Mouse (Mus musculus) gastrocnemius, postnatal 25 days (tissue): ENCODE data around the gene Best2. TPM values are rescaled to one million over a fixed set of nuclear protein-coding genes. Genes with fewer than 3 reads are reported as not detected.

ENCODE experiments used
- DNase-seq: peaks from one replicate; pipeline ENCODE4 v3.0.0; 2022
- total RNA-seq, 2 experiments: library from RNA; stranded (reverse); gene quantifications; 1 replicate in 1 of 2; 2 replicates in 1 of 2; pipeline ENCODE4 v1.2.3; 2021

Gene Best2
- total RNA-seq, 2 experiments from 2014 or later = not detected

- no peak for DNase-seq
Measured at GRCm38 (mm10) chr8:84981644-84982498, 32.5 kb downstream of the Best2 start.

DNA sequence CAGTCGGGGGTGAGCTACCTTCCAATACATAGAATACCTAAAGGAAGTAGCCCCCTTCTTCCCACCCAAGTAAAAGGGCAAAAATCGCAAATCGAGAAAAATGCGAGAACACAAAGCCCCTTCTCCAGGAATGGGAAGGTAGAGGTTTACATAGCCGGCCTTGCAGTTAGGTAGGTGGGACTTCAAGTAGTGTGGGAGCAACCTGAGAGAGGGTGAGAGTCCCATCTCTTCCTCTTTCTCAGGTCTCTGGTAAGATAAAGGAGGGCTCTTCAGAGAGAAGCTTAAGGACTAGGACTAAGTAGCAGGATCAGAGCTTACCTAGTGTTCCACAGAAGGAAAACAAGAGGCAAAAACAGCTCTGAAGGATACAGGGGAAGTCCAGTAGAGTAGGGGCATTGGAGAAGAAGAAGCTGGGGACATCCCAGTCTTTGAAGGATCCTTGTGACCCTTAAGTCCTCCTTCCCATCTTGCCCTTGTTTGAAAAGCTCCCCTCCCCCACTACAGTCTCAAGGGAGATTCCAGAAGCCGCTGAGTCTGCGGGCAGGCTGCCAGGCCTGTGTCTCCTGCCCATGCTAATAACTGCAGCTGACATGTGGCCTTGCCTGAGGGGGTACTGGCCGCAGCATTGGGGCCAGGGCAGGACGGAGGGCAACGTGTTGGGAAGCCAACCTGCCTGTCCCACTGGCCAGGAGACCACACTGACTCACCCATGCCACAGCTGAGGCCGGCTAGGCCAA, 33.5 kb downstream of the Best2 start:
- peak; percentile 57 for DNase-seq

GRCm38 (mm10) chr8:84979599-84980421, 34.5 kb downstream of the Best2 start:
- DNase-seq = peak; percentile 93

GRCm38 (mm10) chr8:84978248-84978940, 35.9 kb downstream of the Best2 start, which contains the start of gene Junb:
Gene Junb (minus strand): TSS chr8:84978718.
- DNase-seq = peak; percentile 98

- DNase-seq = peak; percentile 63
Measured at GRCm38 (mm10) chr8:84977435-84978247, 36.7 kb downstream of the Best2 start.

DNA sequence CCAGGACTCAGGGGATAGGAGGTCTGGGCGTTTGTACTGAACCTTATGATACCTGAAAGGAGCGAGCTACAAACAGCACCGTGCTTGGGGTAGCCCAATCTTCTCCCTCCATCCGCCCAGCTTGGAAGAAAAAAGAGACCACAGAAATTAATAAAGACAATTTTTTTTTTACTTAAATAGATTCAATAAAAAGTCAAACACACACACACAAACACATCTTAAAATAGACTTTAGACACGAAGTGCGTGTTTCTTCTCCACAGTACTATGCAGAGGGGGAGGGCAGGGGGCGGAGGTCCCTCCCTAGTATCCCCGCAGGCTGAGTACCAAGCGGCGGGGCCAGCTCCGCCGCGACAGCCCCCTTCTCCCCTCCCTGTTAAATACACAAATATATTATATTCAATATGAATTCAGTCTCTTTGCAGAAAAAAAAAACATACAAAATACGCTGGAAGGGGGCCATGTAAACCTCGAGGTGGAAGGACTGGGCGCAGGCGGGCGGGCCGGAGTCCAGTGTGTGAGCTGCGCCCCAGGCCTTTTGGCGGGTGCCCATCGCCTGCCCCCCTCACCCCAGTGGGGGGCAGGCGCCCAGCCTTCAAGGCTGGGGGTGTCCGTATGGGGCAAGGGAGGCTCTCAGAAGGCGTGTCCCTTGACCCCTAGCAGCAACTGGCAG, 37.4 kb downstream of the Best2 start:
- DNase-seq = no peak

GRCm38 (mm10) chr8:84976031-84976762, 38.1 kb downstream of the Best2 start:
- peak; percentile 94 for DNase-seq

DNA sequence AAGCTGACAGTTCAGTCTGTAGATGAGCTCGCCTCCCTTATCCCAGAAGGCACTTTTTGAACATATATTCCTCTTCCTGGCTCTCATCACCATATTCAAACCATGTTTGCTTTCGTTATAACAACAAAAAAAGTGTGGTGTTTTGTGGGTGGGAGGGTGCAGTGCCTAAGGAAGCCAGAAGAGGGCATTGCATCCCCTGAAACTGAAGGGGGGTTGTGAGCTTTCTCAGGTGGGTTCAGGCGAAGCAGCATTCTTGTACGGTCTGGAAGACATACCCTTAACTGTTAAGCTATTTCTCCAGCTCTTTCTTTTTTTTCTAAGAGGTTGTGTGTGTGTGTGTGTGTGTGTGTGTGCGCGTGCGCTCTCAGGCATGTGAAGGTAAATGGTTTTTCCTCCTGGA, 38.9 kb downstream of the Best2 start:
- peak; percentile 48 for DNase-seq

GRCm38 (mm10) chr8:84974543-84975142, 39.7 kb downstream of the Best2 start:
- DNase-seq = no peak

GRCm38 (mm10) chr8:84973803-84974542, 40.4 kb downstream of the Best2 start:
- peak; percentile 48 for DNase-seq

DNA sequence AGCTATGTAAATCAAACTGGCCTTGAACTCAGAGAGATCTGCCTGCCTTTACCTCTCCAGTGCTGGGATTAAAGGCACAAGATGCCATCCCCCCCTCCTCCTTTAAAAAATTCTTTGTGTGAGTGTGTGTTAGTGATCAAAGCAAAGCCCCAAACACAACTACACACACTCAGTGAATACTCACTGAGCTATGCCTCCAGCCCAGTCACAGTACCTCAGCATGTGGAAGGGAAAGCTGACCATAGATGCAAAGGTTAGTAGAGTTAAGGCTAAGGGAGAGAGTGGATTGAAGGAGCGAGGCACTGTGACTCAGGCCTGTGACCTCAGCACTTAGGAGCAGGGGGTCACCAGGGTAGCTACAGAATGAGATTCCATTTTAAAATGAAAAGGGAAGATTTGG, 41.3 kb downstream of the Best2 start:
- no peak for DNase-seq

- no peak for DNase-seq
Measured at GRCm38 (mm10) chr8:84970913-84971312, 43.4 kb downstream of the Best2 start.

DNA sequence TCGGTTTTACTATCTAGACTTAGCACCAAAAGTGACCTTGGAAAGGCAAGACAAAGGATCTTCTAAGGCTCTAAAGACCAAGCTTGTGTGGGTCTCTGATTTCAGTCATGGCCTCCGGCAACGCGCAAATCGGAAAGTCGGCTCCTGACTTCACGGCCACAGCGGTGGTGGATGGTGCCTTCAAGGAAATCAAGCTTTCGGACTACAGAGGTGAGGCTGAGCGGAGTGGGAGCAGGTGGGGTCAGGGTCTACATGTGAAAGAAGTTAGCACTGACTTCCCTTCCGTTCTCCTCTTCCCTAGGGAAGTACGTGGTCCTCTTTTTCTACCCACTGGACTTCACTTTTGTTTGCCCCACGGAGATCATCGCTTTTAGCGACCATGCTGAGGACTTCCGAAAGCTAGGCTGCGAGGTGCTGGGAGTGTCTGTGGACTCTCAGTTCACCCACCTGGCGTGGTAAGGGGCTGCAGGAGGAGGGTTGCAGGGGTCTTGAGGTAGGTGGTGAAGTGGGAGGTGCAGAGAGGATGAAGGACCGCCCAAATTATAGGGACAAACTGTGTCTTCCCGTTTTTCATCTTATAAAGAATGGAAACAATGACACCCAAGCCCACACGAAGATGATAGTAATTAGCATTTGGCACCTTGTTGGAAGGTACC, 44.1 kb downstream of the Best2 start:
- DNase-seq = no peak

GRCm38 (mm10) chr8:84969241-84970134, 44.8 kb downstream of the Best2 start, which contains the start of the genes Gm49661, Prdx2 and Rnaseh2a:
Gene Gm49661 (minus strand): TSS chr8:84969433.
Gene Prdx2 (plus strand): TSS chr8:84969587.
Gene Rnaseh2a (minus strand): TSS chr8:84969767.
- DNase-seq = peak; percentile 75

- DNase-seq = no peak
Measured at GRCm38 (mm10) chr8:84968650-84969049, 45.7 kb downstream of the Best2 start.

DNA sequence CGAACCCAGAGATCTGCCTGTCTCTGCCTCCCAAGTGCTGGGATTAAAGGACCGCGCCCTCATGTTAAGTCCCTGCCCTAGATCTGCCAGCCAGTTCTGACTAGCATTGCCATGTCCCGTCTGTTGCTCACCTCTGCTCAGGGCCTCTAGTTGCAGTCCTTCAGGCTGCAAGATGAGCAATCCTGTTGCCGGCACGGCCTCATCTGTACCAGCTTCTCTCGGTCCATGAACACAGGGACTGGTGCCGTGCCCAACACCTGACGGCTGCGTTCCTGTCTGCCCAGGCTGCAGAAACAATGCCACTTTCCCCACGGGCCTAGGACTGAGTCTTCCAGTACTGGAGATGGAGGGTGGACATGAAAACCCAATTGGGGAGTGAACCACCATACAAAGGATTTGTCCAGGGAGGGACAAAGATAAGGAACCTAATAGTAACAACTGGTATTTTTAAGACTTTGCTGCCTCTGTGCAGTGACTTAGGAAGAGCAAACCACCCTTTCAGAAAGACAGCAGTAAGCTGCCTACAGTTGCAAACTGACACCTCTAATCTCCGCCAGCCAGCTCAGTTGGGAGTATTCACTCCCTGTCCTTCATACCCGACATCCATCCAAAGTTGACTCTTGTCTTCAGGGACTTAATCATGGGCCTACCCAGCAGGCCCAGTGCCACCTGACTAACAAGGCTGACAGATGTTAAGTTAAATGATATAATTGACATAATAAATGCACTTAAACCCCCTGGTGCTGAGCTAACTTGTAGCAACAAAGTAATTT, 46.6 kb downstream of the Best2 start:
- DNase-seq = no peak
